Mouse (Mus musculus) midbrain, postnatal 0 days (tissue): ENCODE data around the gene Taz. TPM values are rescaled to one million over a fixed set of nuclear protein-coding genes. Genes with fewer than 3 reads are reported as not detected.

Source experiments
- ATAC-seq: fragments of 200-750 bp; cut with Nextera tagmentation; 2 replicates; pipeline ENCODE4 v1.8.0; 2017; ENCODE audit warnings: moderate number of reproducible peaks, mild to moderate bottlenecking, moderate TSS enrichment, moderate library complexity; ENCODE audit not compliant: low FRiP score
- DNase-seq: peaks from one replicate; pipeline ENCODE4 v3.0.0-alpha.2; 2015; ENCODE audit warnings: low spot score
- H3K27ac ChIP-seq: fragments of 300-500 bp; sonication (generic); 2 replicates; pipeline ENCODE4 v1.5.1; 2014; ENCODE audit warnings: low read depth, mild to moderate bottlenecking, low read length, mixed read lengths
- H3K27me3 ChIP-seq: fragments of 300-500 bp; sonication (generic); 2 replicates; pipeline ENCODE4 v1.6.1; 2014; ENCODE audit warnings: low read length, control low read depth, mixed read lengths; ENCODE audit not compliant: insufficient read depth
- H3K36me3 ChIP-seq: fragments of 300-500 bp; sonication (generic); 2 replicates; pipeline ENCODE4 v1.6.1; 2014; ENCODE audit warnings: low read length, control low read depth, mixed read lengths; ENCODE audit not compliant: insufficient read depth
- H3K4me1 ChIP-seq: fragments of 300-500 bp; sonication (generic); 2 replicates; pipeline ENCODE4 v1.6.1; 2014; ENCODE audit warnings: mild to moderate bottlenecking, control low read depth, antibody characterized with exemption, low read length, mixed read lengths; ENCODE audit not compliant: insufficient read depth
- H3K4me2 ChIP-seq: fragments of 300-500 bp; sonication (generic); 2 replicates; pipeline ENCODE4 v1.6.1; 2014; ENCODE audit warnings: low read depth, mild to moderate bottlenecking, low read length, mixed read lengths; ENCODE audit not compliant: poor library complexity, severe bottlenecking
- H3K4me3 ChIP-seq: fragments of 300-500 bp; sonication (generic); 2 replicates; pipeline ENCODE4 v1.5.1; 2014; ENCODE audit warnings: low read depth, mild to moderate bottlenecking, low read length, moderate library complexity
- H3K9ac ChIP-seq: fragments of 300-500 bp; sonication (generic); replicated peaks from 2 replicates; pipeline ENCODE4 v1.6.1; 2014; ENCODE audit warnings: mild to moderate bottlenecking, low read length, moderate library complexity, mixed read lengths; ENCODE audit not compliant: poor library complexity, severe bottlenecking
- H3K9me3 ChIP-seq: fragments of 300-500 bp; sonication (generic); 2 replicates; pipeline ENCODE4 v1.6.1; 2016; ENCODE audit warnings: low read length, control low read depth
- CTCF ChIP-seq: IDR thresholded peaks from 2 replicates; pipeline ENCODE4 v1.5.1; 2016; ENCODE audit warnings: antibody characterized with exemption, mild to moderate bottlenecking
- WGBS: fragments of 180-500 bp; shearing (Covaris S2); extraction: QIAGEN DNeasy Blood & Tissue Kit; methylation state at CpG from one replicate; pipeline ENCODE4 v1.1.7; 2014; 5-methylcytosine and 5-hydroxymethylcytosine counted together
- polyA plus RNA-seq: library from polyadenylated mRNA; unstranded; fragments of >200 nt; fragmentation: Nextera tagmentation; extraction: Ambion mirVana; gene quantifications from 2 replicates; pipeline ENCODE4 v1.2.1, GENCODE M21; 2015
- total RNA-seq: library from RNA; depleted of rRNA; stranded (reverse); fragments of >200 nt; gene quantifications from 2 replicates; pipeline ENCODE4 v1.2.3, GENCODE M21; 2014

Gene Taz
- total and polyA plus RNA-seq, 2 experiments from 2014 or later: 44.4 to 65.9 TPM

GRCm38 (mm10) chrX:74245107-74245506 is 36.6 kb upstream of the Taz start:
- peak overlapping the region; percentile 87 for H3K27ac ChIP-seq
- H3K4me3 ChIP-seq: peak overlapping the region; percentile 45
- TF ChIP-seq CTCF: no peak
- ATAC-seq (no peak), DNase-seq (no peak)
- H3K9me3 ChIP-seq: no peaks in the 10 kb centered on the region
- 23% methylated on average over 1 of the region's 1 CpGs for WGBS
- H3K36me3 ChIP-seq: peaks cover 19% of the 10 kb centered on the region
- H3K9ac ChIP-seq: peak overlapping the region; percentile 68
- H3K4me2 ChIP-seq: peak overlapping the region; percentile 55
- H3K4me1 ChIP-seq: no peaks in the 10 kb centered on the region
- H3K27me3 ChIP-seq: no peaks in the 10 kb centered on the region

- Histone ChIP-seq H3K27me3 (no peaks in the 10 kb centered on the region), H3K9me3 (no peaks in the 10 kb centered on the region), H3K27ac (peak overlapping the region; percentile 87), H3K36me3 (peaks cover 14% of the 10 kb centered on the region), H3K4me2 (peak overlapping the region; percentile 55), H3K4me1 (no peaks in the 10 kb centered on the region), H3K4me3 (peak overlapping the region; percentile 45), H3K9ac (peak overlapping the region; percentile 68)
- WGBS: 28% methylated on average over 21 of the region's 21 CpGs
- DNase-seq (peak; percentile 79), ATAC-seq (peak; percentile 53)
- no peak for TF ChIP-seq CTCF
These were observed 36.0 kb upstream of the Taz start for GRCm38 (mm10) chrX:74245687-74246086.

- peak; percentile 88 for ATAC-seq
- peak; percentile 94 for DNase-seq
- WGBS: 19% methylated on average over 38 of the region's 38 CpGs
These were observed 35.5 kb upstream of the Taz start for GRCm38 (mm10) chrX:74246213-74246681.

GRCm38 (mm10) chrX:74246693-74247092 is 35.0 kb upstream of the Taz start:
- Histone ChIP-seq H3K27me3 (no peaks in the 10 kb centered on the region), H3K27ac (peak overlapping the region; percentile 69), H3K9me3 (no peaks in the 10 kb centered on the region), H3K36me3 (0 out of 2 replicates have a peak, but pooled peaks cover 5% of the 10 kb centered on the region), H3K9ac (peak overlapping the region; percentile 39; the same call in 1 of the 2 replicates), H3K4me1 (no peaks in the 10 kb centered on the region), H3K4me2 (peak overlapping the region; percentile 55), H3K4me3 (peak overlapping the region; percentile 45)
- no peak for TF ChIP-seq CTCF
- WGBS: 26% methylated on average over 13 of the region's 15 CpGs
- DNase-seq (no peak), ATAC-seq (peak; percentile 6)

More at GRCm38 (mm10) chrX:74246213-74246681, 35.5 kb upstream of the Taz start:
- H3K4me1 ChIP-seq: no peaks in the 10 kb centered on the region
- H3K36me3 ChIP-seq: peaks cover 9% of the 10 kb centered on the region
- H3K27me3 ChIP-seq: no peaks in the 10 kb centered on the region
- peak overlapping the region; percentile 45 for H3K4me3 ChIP-seq
- peak overlapping the region; percentile 68 for H3K9ac ChIP-seq
- H3K4me2 ChIP-seq: peak overlapping the region; percentile 55
- TF ChIP-seq CTCF: no peak
- peak overlapping the region; percentile 87 for H3K27ac ChIP-seq
- H3K9me3 ChIP-seq: no peaks in the 10 kb centered on the region

- no peak for ATAC-seq
These were observed 33.1 kb upstream of the Taz start for GRCm38 (mm10) chrX:74248651-74249050.

GRCm38 (mm10) chrX:74249615-74250014 is 32.1 kb upstream of the Taz start, which contains the start of gene Flna:
Gene Flna, minus strand, starts transcription at chrX:74249820.
- Histone ChIP-seq H3K4me2 (peak within 1 kb of the TSS; percentile 57), H3K4me3 (peak within 1 kb of the TSS; percentile 41), H3K4me1 (no peaks in the 10 kb centered on the region), H3K27me3 (no peaks in the 10 kb centered on the region), H3K27ac (peak within 1 kb of the TSS; percentile 43; the same call in 1 of the 2 replicates), H3K9me3 (no peaks in the 10 kb centered on the region), H3K9ac (peak within 1 kb of the TSS; percentile 62), H3K36me3 (no peaks in the 10 kb centered on the region)
- DNase-seq (peak; percentile 55), ATAC-seq (no peak)
- 19% methylated on average over 34 of the region's 38 CpGs for WGBS
- TF ChIP-seq CTCF: peak; percentile 52

More at GRCm38 (mm10) chrX:74248651-74249050, 33.1 kb upstream of the Taz start:
- 20% methylated on average over 3 of the region's 3 CpGs for WGBS
- H3K4me1 ChIP-seq: no peaks in the 10 kb centered on the region
- TF ChIP-seq CTCF: peak; percentile 65
- DNase-seq: peak; percentile 57
- H3K27me3 ChIP-seq: no peaks in the 10 kb centered on the region
- no peak overlapping the region for H3K4me3 ChIP-seq
- no peak overlapping the region for H3K9ac ChIP-seq
- peak overlapping the region; percentile 57; the same call in 1 of the 2 replicates for H3K4me2 ChIP-seq
- no peak overlapping the region for H3K27ac ChIP-seq
- no peaks in the 10 kb centered on the region for H3K9me3 ChIP-seq
- no peaks in the 10 kb centered on the region for H3K36me3 ChIP-seq
